Mouse (Mus musculus) limb, embryonic 14.5 days (tissue): ENCODE measurements around the gene Lpcat4. TPM values are rescaled to one million over a fixed set of nuclear protein-coding genes. Genes with fewer than 3 reads are reported as not detected.

Experiments used
- ATAC-seq: fragments of 200-750 bp; cut with Nextera tagmentation; 2 replicates; pipeline ENCODE4 v1.8.0; 2017; ENCODE audit warnings: low read depth, moderate number of reproducible peaks, moderate TSS enrichment; ENCODE audit not compliant: low FRiP score
- DNase-seq: peaks from one replicate; pipeline ENCODE4 v3.0.0-alpha.2; 2015; ENCODE audit warnings: low spot score
- H3K27ac ChIP-seq: fragments of 300-500 bp; sonication (generic); replicated peaks from 2 replicates; pipeline ENCODE4 v1.5.1; 2014; ENCODE audit warnings: low read depth, mild to moderate bottlenecking, low read length, moderate library complexity, mixed read lengths
- H3K27me3 ChIP-seq: fragments of 300-500 bp; sonication (generic); 2 replicates; pipeline ENCODE4 v1.6.1; 2014; ENCODE audit warnings: low read length, mixed read lengths; ENCODE audit not compliant: control insufficient read depth, insufficient read depth
- H3K36me3 ChIP-seq: fragments of 300-500 bp; sonication (generic); 2 replicates; pipeline ENCODE4 v1.6.1; 2014; ENCODE audit warnings: mild to moderate bottlenecking, low read length, moderate library complexity, mixed read lengths; ENCODE audit not compliant: control insufficient read depth, insufficient read depth
- H3K4me1 ChIP-seq: fragments of 300-500 bp; sonication (generic); 2 replicates; pipeline ENCODE4 v1.6.1; 2014; ENCODE audit warnings: antibody characterized with exemption, low read length, mixed read lengths; ENCODE audit not compliant: control insufficient read depth, insufficient read depth
- H3K4me2 ChIP-seq: fragments of 300-500 bp; sonication (generic); replicated peaks from 2 replicates; pipeline ENCODE4 v1.6.1; 2014; ENCODE audit warnings: low read depth, mild to moderate bottlenecking, low read length, moderate library complexity; ENCODE audit not compliant: severe bottlenecking
- H3K4me3 ChIP-seq: fragments of 300-500 bp; sonication (generic); replicated peaks from 2 replicates; pipeline ENCODE4 v1.5.1; 2014; ENCODE audit warnings: low read length
- H3K9ac ChIP-seq: fragments of 300-500 bp; sonication (generic); 2 replicates; pipeline ENCODE4 v1.6.1; 2014; ENCODE audit warnings: mild to moderate bottlenecking, low read depth, low read length, moderate library complexity; ENCODE audit not compliant: severe bottlenecking
- H3K9me3 ChIP-seq: fragments of 300-500 bp; sonication (generic); 2 replicates; pipeline ENCODE4 v1.6.1; 2016; ENCODE audit warnings: low read length; ENCODE audit not compliant: control insufficient read depth
- POLR2A ChIP-seq: fragments of 200-500 bp; IDR thresholded peaks from 2 replicates; pipeline ENCODE4 v1.8.0; 2012; ENCODE audit warnings: inconsistent platforms, mild to moderate bottlenecking, moderate library complexity, borderline replicate concordance; ENCODE audit not compliant: insufficient read depth, insufficient read length; ENCODE audit errors: extremely low read depth
- WGBS: fragments of 180-500 bp; shearing (Covaris S2); extraction: QIAGEN DNeasy Blood & Tissue Kit; methylation state at CpG from one replicate; pipeline ENCODE4 v1.1.7; 2014; 5-methylcytosine and 5-hydroxymethylcytosine counted together
- polyA plus RNA-seq, 2 experiments: library from polyadenylated mRNA; depleted of rRNA in 1 of 2; stranded (reverse) in 1 of 2; unstranded in 1 of 2; fragments of >200 nt; fragmentation: Nextera tagmentation in 1 of 2; extraction: Ambion mirVana in 1 of 2; gene quantifications; 2 replicates each; pipeline versions ENCODE4 v1.2.1 to v1.2.3; 2012 to 2014

Lpcat4 gene
- polyA plus RNA-seq, 2 experiments = 20.9 to 39.9 TPM

- no peak overlapping the region for H3K4me3 ChIP-seq
- ATAC-seq = no peak
- no peaks in the 10 kb centered on the region for H3K9me3 ChIP-seq
- no peaks in the 10 kb centered on the region for H3K4me1 ChIP-seq
- no peak overlapping the region for H3K4me2 ChIP-seq
- no peak for DNase-seq
- no peak overlapping the region for H3K27ac ChIP-seq
- WGBS = 77% methylated on average over 10 of the region's 10 CpGs
- H3K36me3 ChIP-seq = peaks cover 17% of the 10 kb centered on the region
- no peak overlapping the region for H3K9ac ChIP-seq
- H3K27me3 ChIP-seq = no peaks in the 10 kb centered on the region
- TF ChIP-seq POLR2A = no peak
Measured at GRCm38 (mm10) chr2:112247323-112247722, 8.1 kb downstream of the Lpcat4 start.

DNA sequence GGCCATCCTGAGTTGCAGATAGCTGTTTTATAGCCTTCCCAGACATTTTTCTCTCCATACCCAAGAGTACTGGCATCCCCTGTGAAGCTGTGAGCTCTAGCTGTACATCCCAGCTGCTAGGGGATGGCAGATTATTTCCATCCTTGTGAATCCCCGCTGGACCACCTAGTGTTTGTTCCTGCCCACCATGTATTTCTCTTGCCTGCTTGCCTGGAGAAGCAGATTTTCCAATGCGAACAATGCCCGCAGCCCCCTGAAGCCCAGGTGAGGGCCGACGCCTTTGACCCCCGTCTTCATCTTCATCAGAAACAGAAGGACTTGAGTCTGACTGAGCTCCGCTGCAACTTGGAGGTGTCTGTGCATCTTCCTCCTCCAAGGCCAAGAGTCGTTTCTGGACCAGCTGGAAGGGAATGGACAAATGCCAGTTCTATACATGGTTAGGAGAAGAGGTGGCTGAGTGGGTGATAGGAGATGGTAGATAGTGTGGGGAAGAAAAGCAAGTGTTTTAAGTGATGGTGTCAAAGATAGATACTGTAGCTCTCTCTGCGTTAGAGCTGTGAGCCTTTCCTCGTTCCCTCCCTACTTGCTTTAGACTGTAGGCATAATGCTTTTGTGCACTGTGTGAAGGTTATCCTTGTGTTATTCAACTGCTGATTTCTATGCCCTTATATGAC is 10.6 kb downstream of the Lpcat4 start:
- DNase-seq (no peak), ATAC-seq (no peak)
- Histone ChIP-seq H3K27ac (no peak overlapping the region), H3K4me3 (no peak overlapping the region), H3K4me2 (no peak overlapping the region), H3K27me3 (no peaks in the 10 kb centered on the region), H3K4me1 (no peaks in the 10 kb centered on the region), H3K9me3 (no peaks in the 10 kb centered on the region), H3K36me3 (peaks cover 11% of the 10 kb centered on the region), H3K9ac (no peak overlapping the region)
- WGBS = 92% methylated on average over 10 of the region's 10 CpGs
- TF ChIP-seq POLR2A = no peak

GRCm38 (mm10) chr2:112254675-112255515 is 15.6 kb downstream of the Lpcat4 start:
- Histone ChIP-seq H3K36me3 (no peaks in the 10 kb centered on the region), H3K9ac (no peak overlapping the region), H3K27me3 (no peaks in the 10 kb centered on the region), H3K9me3 (no peaks in the 10 kb centered on the region), H3K4me3 (no peak overlapping the region), H3K4me1 (no peaks in the 10 kb centered on the region), H3K4me2 (no peak overlapping the region), H3K27ac (no peak overlapping the region)
- no peak for DNase-seq
- no peak for ATAC-seq
- 62% methylated on average over 7 of the region's 7 CpGs for WGBS
- no peak for TF ChIP-seq POLR2A

DNA sequence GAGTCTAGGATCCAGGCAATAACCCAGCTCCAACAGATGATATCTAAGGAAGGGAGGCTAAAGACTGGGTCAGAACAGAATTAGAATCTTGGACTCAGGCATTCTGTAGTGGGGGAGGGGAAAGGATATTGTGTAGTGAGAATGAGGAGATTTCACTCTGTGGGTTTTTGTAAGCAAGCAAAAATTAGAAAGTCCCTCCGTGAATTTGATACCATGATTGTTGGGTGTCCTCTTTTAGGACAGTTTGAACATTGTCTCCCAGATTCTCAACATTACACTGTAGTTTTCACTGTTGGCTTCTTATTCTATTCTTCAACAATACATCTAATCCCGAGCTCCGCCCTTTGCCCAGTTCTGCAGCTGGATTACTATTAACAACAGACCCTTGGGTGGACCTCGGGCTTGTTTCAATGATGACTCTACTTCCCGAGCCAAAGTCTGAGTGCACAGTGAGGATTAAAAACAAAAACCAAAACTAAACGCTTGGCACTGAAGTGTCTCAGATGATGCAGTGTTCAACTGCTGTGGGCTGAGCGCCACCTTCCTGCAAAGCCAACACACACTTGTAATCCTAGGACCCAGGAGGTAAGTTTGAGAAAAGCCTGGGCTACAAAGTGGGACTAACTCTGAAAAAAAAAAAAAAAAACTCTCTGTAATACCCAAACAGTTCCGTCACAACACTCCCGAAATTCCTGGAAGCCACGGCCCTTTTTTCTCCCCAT is 20.1 kb downstream of the Lpcat4 start, which contains the start of gene Nutm1:
Nutm1 (minus strand) TSS at position 51 of the 722 bp plus-strand sequence.
- H3K36me3 ChIP-seq = no peaks in the 10 kb centered on the region
- no peak for TF ChIP-seq POLR2A
- no peak within 1 kb of the TSS for H3K27ac ChIP-seq
- H3K4me2 ChIP-seq = no peak within 1 kb of the TSS
- WGBS = 74% methylated on average over 10 of the region's 10 CpGs
- no peaks in the 10 kb centered on the region for H3K9me3 ChIP-seq
- no peaks in the 10 kb centered on the region for H3K27me3 ChIP-seq
- no peak within 1 kb of the TSS for H3K4me3 ChIP-seq
- ATAC-seq (no peak), DNase-seq (no peak)
- no peak within 1 kb of the TSS for H3K9ac ChIP-seq
- peaks cover 6% of the 10 kb centered on the region for H3K4me1 ChIP-seq
